Mouse (Mus musculus): ENCODE data around the gene Tubb2b.

- TF ChIP-seq POLR2A (IDR thresholded peaks at IDR 0.05; ENCODE audit: extremely low read depth, insufficient read depth, low read length) (no peak), CTCF (IDR thresholded peaks at IDR 0.05; ENCODE audit: low read depth, low read length) (no peak)
These were observed 48.3 kb downstream of the Tubb2b start for GRCm38 (mm10) chr13:34081926-34082325.

Measured in liver, adult 2 months (tissue).